Mouse (Mus musculus) erythroid progenitor cell, adult 5-6 weeks (primary cell): ENCODE results near the gene Mogat2. TPM values are rescaled to one million over a fixed set of nuclear protein-coding genes. Genes with fewer than 3 reads are reported as not detected.

ENCODE experiments used
- ATAC-seq: replicated peaks from 2 replicates; pipeline ENCODE4 v1.8.0; 2016; ENCODE audit warnings: moderate number of reproducible peaks, mild to moderate bottlenecking, moderate TSS enrichment, inconsistent platforms; ENCODE audit not compliant: poor library complexity, low FRiP score, severe bottlenecking
- total RNA-seq, 2 experiments: library from RNA; stranded (forward) in 1 of 2; stranded (reverse) in 1 of 2; fragments of 150-400 nt in 1 of 2; fragments of 186-747, 209-891 nt in 1 of 2; gene quantifications; 2 replicates each; pipeline versions ENCODE4 v1.2.3 to v1.2.4; 2015 to 2017; ENCODE audit warnings: low replicate concordance in 2 of 2

Mogat2 gene
- total RNA-seq, 2 experiments from 2014 or later = 18.4 TPM; not detected in 1

DNA sequence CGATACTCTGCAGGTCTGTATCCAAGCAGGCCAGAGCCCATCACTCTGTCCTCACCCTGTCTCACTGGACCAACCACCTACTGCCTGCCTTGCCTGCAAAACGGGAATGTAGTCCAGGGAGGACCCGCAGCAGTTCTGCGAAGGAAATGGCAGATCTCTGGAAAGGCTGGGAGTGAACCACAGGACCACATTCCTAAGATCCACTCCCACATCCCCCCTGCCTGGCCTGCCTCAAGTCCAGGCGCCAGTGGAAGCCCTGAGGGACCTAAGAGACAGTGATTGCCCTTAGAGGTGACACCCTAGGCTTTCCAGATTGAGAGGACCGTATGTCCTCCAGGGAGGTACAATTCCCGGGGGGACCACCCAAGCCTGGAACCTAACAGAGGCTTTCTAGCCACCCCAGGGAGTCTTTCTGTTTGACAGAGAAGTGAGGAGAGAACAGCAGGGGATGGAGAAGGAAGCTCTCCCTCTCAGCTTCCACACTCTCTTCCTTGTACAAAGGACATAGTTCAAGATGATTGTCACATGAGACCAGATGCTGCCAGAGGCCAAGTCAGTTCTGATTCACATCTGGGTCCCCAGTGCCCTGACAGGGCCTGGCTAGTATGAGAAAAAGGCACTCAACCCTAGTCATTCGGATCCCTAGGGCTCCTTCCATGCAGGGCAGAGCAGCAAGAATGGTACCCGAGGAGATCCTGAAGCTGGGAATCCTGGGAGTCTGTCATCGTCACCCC, 66.5 kb downstream of the Mogat2 start:
- ATAC-seq = no peak

DNA sequence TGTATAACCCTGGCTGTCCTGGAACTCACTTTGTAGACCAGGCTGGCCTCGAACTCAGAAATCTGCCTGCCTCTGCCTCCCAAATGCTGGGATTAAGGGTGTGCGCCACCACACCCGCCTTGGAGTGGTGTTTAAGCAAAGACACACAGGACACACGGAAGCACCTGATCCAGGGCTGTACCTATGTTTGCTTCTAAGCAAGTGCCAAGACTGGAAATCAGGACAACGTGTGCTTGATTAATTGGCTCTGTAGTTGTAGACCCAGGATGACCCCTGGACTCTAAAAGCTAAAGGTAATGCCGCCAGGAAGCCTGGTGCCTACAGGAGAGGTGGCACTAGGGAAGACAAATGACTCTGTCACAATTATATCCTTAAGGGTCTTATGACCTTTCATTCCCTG, 67.9 kb downstream of the Mogat2 start:
- ATAC-seq = no peak

DNA sequence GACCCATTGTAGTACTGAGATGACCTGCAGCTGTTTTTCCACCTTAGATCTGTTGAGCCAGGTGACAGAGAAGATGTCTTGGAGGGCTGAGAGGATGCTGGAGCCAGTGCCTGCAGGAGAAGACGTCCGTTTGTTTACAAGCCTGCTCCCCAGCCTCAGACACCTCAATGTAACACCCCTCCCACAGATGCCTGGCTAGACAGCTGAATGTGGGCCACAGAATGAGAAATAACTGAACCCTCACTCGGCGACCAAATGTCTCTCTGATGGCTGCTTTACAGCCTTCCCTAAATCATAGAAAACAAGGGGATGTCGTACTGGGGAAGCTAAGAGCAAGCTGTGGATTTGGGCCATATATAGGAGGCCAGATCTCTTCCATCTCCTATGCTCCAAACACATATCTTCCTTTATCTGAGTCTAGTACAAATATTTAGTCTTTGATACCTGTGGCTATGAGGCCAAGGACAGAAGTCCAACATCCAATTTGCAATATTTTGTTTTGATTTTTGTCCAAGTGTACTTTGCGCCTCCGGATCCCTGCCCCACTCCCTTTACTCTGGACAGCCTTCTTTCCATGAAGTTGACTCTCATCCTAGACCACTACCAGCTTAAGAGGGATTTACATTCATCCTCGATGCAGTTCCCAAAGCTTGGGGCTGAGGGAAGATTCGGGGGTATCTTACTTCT, 68.6 kb downstream of the Mogat2 start:
- ATAC-seq = no peak

Other genes with a start within 250 kb of the Mogat2 start
- 10.5 and 32.4 TPM in 2 replicates for gene Uvrag, start 97.5 kb downstream of the Mogat2 start, total RNA-seq (2015; ENCODE audit: low replicate concordance)
- gene Uvrag, start 97.5 kb downstream of the Mogat2 start, total RNA-seq (2017; ENCODE audit: low replicate concordance) = 9.6 and 15.6 TPM in 2 replicates
- 0.42 and 7.6 TPM in 2 replicates for gene Dgat2, start 55.9 kb downstream of the Mogat2 start, total RNA-seq (2015; ENCODE audit: low replicate concordance)
- gene Dgat2, start 55.9 kb downstream of the Mogat2 start, total RNA-seq (2017; ENCODE audit: low replicate concordance) = 0.90 and 2.8 TPM in 2 replicates
- not detected in 2 replicates for gene Map6, start 28.8 kb upstream of the Mogat2 start, total RNA-seq (2015; ENCODE audit: low replicate concordance)
- gene Map6, start 28.8 kb upstream of the Mogat2 start, total RNA-seq (2017; ENCODE audit: low replicate concordance) = not detected in 2 replicates
- gene Serpinh1, start 114.6 kb upstream of the Mogat2 start, total RNA-seq (2015; ENCODE audit: low replicate concordance) = 1.1 TPM in 1 of 2 replicates, not detected in the other
- gene Serpinh1, start 114.6 kb upstream of the Mogat2 start, total RNA-seq (2017; ENCODE audit: low replicate concordance) = 1.4 and 1.5 TPM in 2 replicates
- not detected in 2 replicates for gene Gdpd5, start 142.8 kb upstream of the Mogat2 start, total RNA-seq (2015; ENCODE audit: low replicate concordance)
- not detected in 2 replicates for gene Gdpd5, start 142.8 kb upstream of the Mogat2 start, total RNA-seq (2017; ENCODE audit: low replicate concordance)
- gene Klhl35, start 227.4 kb upstream of the Mogat2 start, total RNA-seq (2015; ENCODE audit: low replicate concordance) = not detected in 2 replicates
- not detected in 2 replicates for gene Klhl35, start 227.4 kb upstream of the Mogat2 start, total RNA-seq (2017; ENCODE audit: low replicate concordance)
- 386 and 406 TPM in 2 replicates for gene Rps3, start 245.1 kb upstream of the Mogat2 start, total RNA-seq (2015; ENCODE audit: low replicate concordance)
- gene Rps3, start 245.1 kb upstream of the Mogat2 start, total RNA-seq (2017; ENCODE audit: low replicate concordance) = 293 and 564 TPM in 2 replicates